Mouse (Mus musculus) intestine, embryonic 15.5 days (tissue): ENCODE data around the gene G6pc3. TPM values are rescaled to one million over a fixed set of nuclear protein-coding genes. Genes with fewer than 3 reads are reported as not detected.

Source experiments
- ATAC-seq: fragments of 200-750 bp; cut with Nextera tagmentation; 2 replicates; pipeline ENCODE4 v1.8.0; 2017; ENCODE audit warnings: moderate TSS enrichment, moderate library complexity
- H3K27ac ChIP-seq: fragments of 300-500 bp; sonication (generic); 2 replicates; pipeline ENCODE4 v1.5.1; 2015; ENCODE audit warnings: mild to moderate bottlenecking, inconsistent platforms
- H3K27me3 ChIP-seq: fragments of 300-500 bp; sonication (generic); replicated peaks from 2 replicates; pipeline ENCODE4 v1.6.1; 2015; ENCODE audit warnings: inconsistent platforms
- H3K36me3 ChIP-seq: fragments of 300-500 bp; sonication (generic); 2 replicates; pipeline ENCODE4 v1.6.1; 2015; ENCODE audit warnings: inconsistent platforms
- H3K4me1 ChIP-seq: fragments of 300-500 bp; sonication (generic); replicated peaks from 2 replicates; pipeline ENCODE4 v1.6.1; 2015; ENCODE audit warnings: inconsistent platforms
- H3K4me2 ChIP-seq: fragments of 300-500 bp; sonication (generic); replicated peaks from 2 replicates; pipeline ENCODE4 v1.6.1; 2015; ENCODE audit warnings: mild to moderate bottlenecking, inconsistent platforms
- H3K4me3 ChIP-seq: fragments of 300-500 bp; sonication (generic); replicated peaks from 2 replicates; pipeline ENCODE4 v1.5.1; 2015; ENCODE audit warnings: inconsistent platforms
- H3K9ac ChIP-seq: fragments of 300-500 bp; sonication (generic); 2 replicates; pipeline ENCODE4 v1.6.1; 2015; ENCODE audit warnings: inconsistent platforms
- H3K9me3 ChIP-seq: fragments of 300-500 bp; sonication (generic); 2 replicates; pipeline ENCODE4 v1.6.1; 2016; ENCODE audit warnings: inconsistent platforms
- WGBS: fragments of 180-500 bp; shearing (Covaris S2); methylation state at CpG from one replicate; pipeline ENCODE4 v1.1.7; 2015; 5-methylcytosine and 5-hydroxymethylcytosine counted together
- polyA plus RNA-seq: library from polyadenylated mRNA; unstranded; fragments of >200 nt; fragmentation: Nextera tagmentation; extraction: Ambion mirVana; gene quantifications from 2 replicates; pipeline ENCODE4 v1.2.1, GENCODE M21; 2015

The G6pc3 gene
- polyA plus RNA-seq, 1 experiment from 2014 or later: 31.1 TPM

- H3K4me1 ChIP-seq: peaks cover 86% of the 10 kb centered on the region
- 79% methylated on average over 8 of the region's 8 CpGs for WGBS
- H3K4me2 ChIP-seq: no peak overlapping the region
- H3K36me3 ChIP-seq: no peaks in the 10 kb centered on the region
- no peak for ATAC-seq
- no peaks in the 10 kb centered on the region for H3K9me3 ChIP-seq
- H3K9ac ChIP-seq: no peak overlapping the region
- H3K27ac ChIP-seq: no peak overlapping the region
- no peak overlapping the region for H3K4me3 ChIP-seq
- H3K27me3 ChIP-seq: no peaks in the 10 kb centered on the region
Measured at GRCm38 (mm10) chr11:102221243-102221953, 32.0 kb downstream of the G6pc3 start.

DNA sequence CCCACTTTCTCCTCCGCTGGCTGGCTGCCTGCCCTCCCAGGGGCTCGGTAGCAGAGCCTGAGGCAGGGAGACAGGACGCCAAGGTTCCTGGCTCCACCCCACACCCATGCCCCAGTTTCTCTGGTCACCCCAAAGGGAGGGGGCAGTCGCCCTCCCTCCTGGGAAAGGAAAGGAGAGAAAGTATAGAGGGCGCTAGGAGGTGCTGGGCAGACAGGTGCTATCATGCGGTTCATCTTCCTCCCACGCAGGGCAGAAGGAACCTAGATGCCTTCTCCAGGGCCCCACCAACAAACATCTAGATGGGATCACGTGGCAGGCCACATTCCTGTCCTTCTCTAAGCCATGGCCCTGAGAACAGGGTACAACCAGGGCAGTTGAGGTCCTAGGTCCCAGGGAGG is 32.5 kb downstream of the G6pc3 start:
- Histone ChIP-seq H3K36me3 (no peaks in the 10 kb centered on the region), H3K27me3 (no peaks in the 10 kb centered on the region), H3K4me2 (no peak overlapping the region), H3K27ac (no peak overlapping the region), H3K9ac (no peak overlapping the region), H3K4me1 (peaks cover 86% of the 10 kb centered on the region), H3K4me3 (no peak overlapping the region), H3K9me3 (no peaks in the 10 kb centered on the region)
- ATAC-seq: no peak
- 68% methylated on average over 8 of the region's 8 CpGs for WGBS

DNA sequence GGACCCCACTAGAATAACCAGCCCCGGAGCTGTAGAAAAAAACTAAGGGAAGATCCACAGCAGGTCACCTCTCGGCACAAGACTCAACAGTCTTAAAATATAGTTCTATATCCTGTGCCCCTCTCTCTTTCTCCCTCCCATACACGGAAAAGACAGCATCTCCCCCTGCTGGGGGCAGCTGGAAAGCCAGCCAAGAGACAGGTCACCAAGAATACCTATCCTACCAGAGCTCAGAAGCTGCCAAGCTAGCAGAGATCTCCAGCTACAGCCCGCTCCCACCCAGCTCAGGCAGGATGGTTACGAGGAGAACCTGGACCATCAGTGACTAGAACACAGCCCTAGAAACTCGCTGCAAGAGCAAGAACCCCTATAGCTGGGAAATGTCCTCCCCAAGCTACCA is 33.7 kb downstream of the G6pc3 start:
- H3K9me3 ChIP-seq: no peaks in the 10 kb centered on the region
- ATAC-seq: no peak
- no peak overlapping the region for H3K4me2 ChIP-seq
- H3K27me3 ChIP-seq: no peaks in the 10 kb centered on the region
- H3K36me3 ChIP-seq: no peaks in the 10 kb centered on the region
- H3K4me1 ChIP-seq: peaks cover 84% of the 10 kb centered on the region
- 29% methylated on average over 6 of the region's 6 CpGs for WGBS
- no peak overlapping the region for H3K4me3 ChIP-seq
- no peak overlapping the region for H3K27ac ChIP-seq
- H3K9ac ChIP-seq: 0 out of 2 replicates have a peak overlapping the region, but pooled peaks have one; percentile 24

- Histone ChIP-seq H3K27ac (no peak overlapping the region), H3K4me3 (no peak overlapping the region), H3K4me1 (peaks cover 82% of the 10 kb centered on the region), H3K36me3 (no peaks in the 10 kb centered on the region), H3K4me2 (peak overlapping the region; percentile 50), H3K9ac (0 out of 2 replicates have a peak overlapping the region, but pooled peaks have one; percentile 1), H3K27me3 (no peaks in the 10 kb centered on the region), H3K9me3 (no peaks in the 10 kb centered on the region)
- 16% methylated on average over 22 of the region's 22 CpGs for WGBS
- no peak for ATAC-seq
Measured at GRCm38 (mm10) chr11:102224686-102225085, 35.3 kb downstream of the G6pc3 start.

- peak overlapping the region; percentile 50 for H3K4me2 ChIP-seq
- H3K9me3 ChIP-seq: no peaks in the 10 kb centered on the region
- no peaks in the 10 kb centered on the region for H3K36me3 ChIP-seq
- 0 out of 2 replicates have a peak overlapping the region, but pooled peaks have one; percentile 1 for H3K9ac ChIP-seq
- peaks cover 76% of the 10 kb centered on the region for H3K4me1 ChIP-seq
- no peaks in the 10 kb centered on the region for H3K27me3 ChIP-seq
- no peak overlapping the region for H3K4me3 ChIP-seq
- ATAC-seq: no peak
- 68% methylated on average over 5 of the region's 5 CpGs for WGBS
- H3K27ac ChIP-seq: no peak overlapping the region
Measured at GRCm38 (mm10) chr11:102225221-102225620, 35.8 kb downstream of the G6pc3 start.

DNA sequence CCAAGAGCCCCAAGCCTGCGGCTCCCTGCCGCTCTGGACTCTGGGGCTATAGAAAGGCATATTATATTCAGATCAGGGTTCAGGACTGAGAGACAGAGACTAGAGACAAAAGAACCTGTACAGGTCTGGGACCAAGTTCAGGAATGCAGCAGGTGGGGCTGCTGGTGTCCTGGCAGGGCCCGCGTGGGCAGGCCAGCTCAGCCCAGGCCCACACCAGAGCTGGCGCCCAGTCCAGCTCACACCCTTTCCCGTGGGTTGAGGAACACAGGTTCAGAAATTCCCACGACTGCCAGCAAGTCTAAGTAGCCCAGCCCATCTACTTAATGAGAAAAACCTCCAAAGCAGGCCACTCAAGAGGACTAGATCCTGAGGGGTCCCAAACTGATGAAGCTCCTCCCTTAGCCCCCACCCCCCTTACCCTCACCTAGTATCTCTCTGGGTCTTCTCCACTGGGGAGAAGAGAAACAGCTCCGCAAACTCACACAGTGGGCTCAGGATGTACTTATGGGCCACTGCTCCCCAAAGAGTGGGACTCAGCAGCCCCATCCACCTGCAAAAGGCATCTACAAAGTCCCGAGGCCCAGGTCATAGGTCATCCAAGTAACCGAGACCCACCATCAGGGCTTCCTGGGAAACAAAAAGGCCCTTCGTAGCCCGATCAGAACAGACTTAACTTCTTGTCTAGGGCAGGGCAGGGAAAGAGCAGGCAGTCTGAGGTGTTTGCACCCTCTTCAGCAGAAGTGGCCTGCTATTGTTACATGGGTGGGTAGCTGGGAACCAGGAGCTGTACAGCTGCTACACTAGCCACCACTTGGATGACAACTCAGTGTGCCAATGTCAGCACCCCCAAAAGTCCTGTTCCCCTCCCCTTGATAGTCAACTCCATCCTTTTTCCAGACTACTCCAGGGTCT is 36.9 kb downstream of the G6pc3 start:
- Histone ChIP-seq H3K9ac (no peak overlapping the region), H3K4me3 (no peak overlapping the region), H3K4me1 (peaks cover 77% of the 10 kb centered on the region), H3K36me3 (no peaks in the 10 kb centered on the region), H3K27ac (no peak overlapping the region), H3K27me3 (no peaks in the 10 kb centered on the region), H3K4me2 (peak overlapping the region; percentile 90; the same call in 1 of the 2 replicates), H3K9me3 (no peaks in the 10 kb centered on the region)
- WGBS: 75% methylated on average over 12 of the region's 12 CpGs
- no peak for ATAC-seq

GRCm38 (mm10) chr11:102227270-102228190 is 38.1 kb downstream of the G6pc3 start:
- 0 out of 2 replicates have a peak overlapping the region, but pooled peaks have one; percentile 6 for H3K9ac ChIP-seq
- WGBS: 23% methylated on average over 12 of the region's 12 CpGs

DNA sequence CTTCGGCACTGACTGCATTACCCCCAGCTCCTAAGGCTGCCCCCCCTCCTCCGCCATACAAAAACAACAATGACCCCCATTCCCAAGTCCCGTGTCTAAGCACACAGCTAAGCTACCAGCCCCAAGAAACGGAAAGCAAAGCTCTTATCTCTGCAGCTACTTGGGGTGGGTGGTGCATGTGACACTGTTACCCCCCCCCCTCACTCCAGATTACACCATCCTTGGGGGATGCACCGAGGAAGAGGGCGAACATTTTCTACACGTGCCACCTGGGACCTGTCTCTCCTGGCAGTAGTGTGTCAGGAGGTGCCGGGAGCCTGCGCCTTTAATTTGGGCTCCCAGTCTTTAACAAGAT is 38.7 kb downstream of the G6pc3 start:
- Histone ChIP-seq H3K9me3 (no peaks in the 10 kb centered on the region), H3K4me1 (peaks cover 63% of the 10 kb centered on the region), H3K27ac (peak overlapping the region; percentile 62), H3K27me3 (no peaks in the 10 kb centered on the region), H3K9ac (peak overlapping the region; percentile 6; the same call in 1 of the 2 replicates), H3K4me3 (peak overlapping the region; percentile 86), H3K36me3 (no peaks in the 10 kb centered on the region), H3K4me2 (peak overlapping the region; percentile 90)
- ATAC-seq: no peak
- 20% methylated on average over 9 of the region's 9 CpGs for WGBS

More at GRCm38 (mm10) chr11:102227270-102228190, 38.1 kb downstream of the G6pc3 start:
- H3K9me3 ChIP-seq: no peaks in the 10 kb centered on the region
- no peak for ATAC-seq
- H3K27ac ChIP-seq: peak overlapping the region; percentile 67
- H3K27me3 ChIP-seq: no peaks in the 10 kb centered on the region
- H3K4me3 ChIP-seq: peak overlapping the region; percentile 86
- H3K4me2 ChIP-seq: peak overlapping the region; percentile 90
- H3K36me3 ChIP-seq: no peaks in the 10 kb centered on the region
- peaks cover 68% of the 10 kb centered on the region for H3K4me1 ChIP-seq

- Histone ChIP-seq H3K27me3 (no peaks in the 10 kb centered on the region), H3K4me2 (peak overlapping the region; percentile 90), H3K36me3 (no peaks in the 10 kb centered on the region), H3K27ac (peak overlapping the region; percentile 62), H3K9me3 (no peaks in the 10 kb centered on the region), H3K9ac (peak overlapping the region; percentile 83), H3K4me3 (peak overlapping the region; percentile 86), H3K4me1 (peaks cover 58% of the 10 kb centered on the region)
- ATAC-seq: no peak
- WGBS: 15% methylated on average over 7 of the region's 7 CpGs
Measured at GRCm38 (mm10) chr11:102228646-102229268, 39.3 kb downstream of the G6pc3 start.

GRCm38 (mm10) chr11:102229331-102229953 is 40.0 kb downstream of the G6pc3 start:
- WGBS: under 1% methylated on average over 46 of the region's 47 CpGs
- Histone ChIP-seq H3K36me3 (no peaks in the 10 kb centered on the region), H3K4me2 (peak overlapping the region; percentile 90), H3K9ac (peak overlapping the region; percentile 83), H3K4me1 (peaks cover 51% of the 10 kb centered on the region), H3K27me3 (no peaks in the 10 kb centered on the region), H3K27ac (peak overlapping the region; percentile 84), H3K9me3 (no peaks in the 10 kb centered on the region), H3K4me3 (peak overlapping the region; percentile 86)
- ATAC-seq: peak; percentile 55
